Mouse (Mus musculus) kidney, adult 8-10 months (tissue): ENCODE measurements around the gene Mpp3.

Experiments
- DNase-seq, 2 experiments: peaks; one replicate each; pipeline ENCODE4 v3.0.0; 2022

The Mpp3 gene

DNA sequence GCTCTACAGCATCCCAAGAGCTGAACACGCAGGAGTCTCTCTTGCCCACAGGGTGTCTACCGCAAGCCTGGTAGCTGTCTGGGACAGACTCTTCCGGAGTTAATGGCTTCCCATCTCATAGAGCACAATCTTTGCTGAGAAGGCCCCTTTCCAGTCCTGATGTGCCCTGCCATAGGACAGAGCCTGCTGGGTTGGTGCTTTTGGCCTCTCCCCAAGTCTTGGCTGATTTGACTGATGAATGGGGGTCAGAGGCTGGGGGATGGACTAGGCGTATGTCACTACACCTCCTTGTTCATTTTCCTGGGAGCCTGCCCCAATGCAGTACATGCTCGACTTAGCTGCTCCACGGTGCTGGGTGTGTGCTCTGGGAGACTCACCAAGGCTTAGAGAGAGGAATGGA, 9.5 kb upstream of the Mpp3 start:
- DNase-seq = no peak

DNA sequence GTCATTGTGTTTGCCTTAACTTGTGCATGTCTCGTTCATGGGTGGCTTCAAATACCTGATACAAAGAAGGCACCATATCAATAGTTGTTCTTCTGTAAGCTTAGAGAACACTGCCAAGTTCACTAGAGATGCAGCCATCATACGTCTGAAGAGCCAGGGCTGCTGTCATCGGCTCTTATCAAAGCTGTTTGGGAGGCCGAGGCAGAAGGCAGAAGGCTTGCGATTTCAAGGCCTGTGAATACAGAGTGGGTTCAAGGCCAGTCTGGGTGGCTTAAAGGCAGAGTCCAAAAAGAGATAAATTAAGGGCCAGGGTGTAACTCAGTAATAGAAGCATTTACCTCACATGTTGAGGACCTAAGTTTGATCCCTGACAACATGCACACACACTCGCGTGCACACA, 8.1 kb upstream of the Mpp3 start:
- no peak for DNase-seq

DNA sequence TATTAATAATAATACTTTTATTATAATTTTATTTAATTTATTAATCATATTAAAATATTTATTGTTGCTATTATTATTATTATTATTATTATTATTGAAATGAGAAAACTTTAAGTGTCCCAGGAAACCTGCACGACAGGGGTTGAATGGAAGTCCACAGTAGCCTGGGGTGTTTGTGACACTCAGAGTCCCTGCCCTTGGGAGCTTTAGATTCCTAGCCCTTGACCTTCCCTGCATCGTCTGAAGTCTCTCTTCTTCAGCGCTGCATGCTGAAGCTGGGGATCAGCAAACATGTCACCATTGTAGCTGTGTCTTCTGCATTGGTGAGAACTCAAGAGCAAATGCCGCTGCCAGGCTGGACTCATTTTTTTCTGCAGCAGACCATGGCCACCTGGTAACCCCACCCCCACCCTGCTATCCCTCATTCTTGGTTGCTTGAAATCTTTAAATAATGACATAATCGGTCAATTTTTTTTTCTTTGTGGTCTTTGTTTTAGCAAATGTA, 7.2 kb upstream of the Mpp3 start:
- no peak for DNase-seq

DNA sequence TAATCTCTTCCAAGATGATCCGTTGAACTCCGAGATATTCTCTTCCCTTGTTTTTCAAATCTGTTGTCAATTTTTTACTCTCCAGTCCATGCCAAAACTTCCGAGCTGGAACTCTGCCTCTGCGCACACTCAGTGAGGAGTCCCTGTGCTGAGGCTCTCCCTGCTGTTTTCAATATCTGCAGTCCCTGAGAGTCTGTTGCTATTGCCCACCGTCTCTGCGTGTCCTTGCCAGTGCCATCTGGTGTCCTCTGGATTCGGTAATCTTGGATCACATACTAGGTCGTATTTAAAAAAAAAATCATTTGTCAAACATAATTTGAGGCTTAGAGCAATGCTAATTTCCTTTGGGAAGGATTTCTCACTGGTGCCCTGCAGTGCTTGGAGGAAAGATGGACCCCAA, 6.6 kb upstream of the Mpp3 start:
- DNase-seq = no peak

DNA sequence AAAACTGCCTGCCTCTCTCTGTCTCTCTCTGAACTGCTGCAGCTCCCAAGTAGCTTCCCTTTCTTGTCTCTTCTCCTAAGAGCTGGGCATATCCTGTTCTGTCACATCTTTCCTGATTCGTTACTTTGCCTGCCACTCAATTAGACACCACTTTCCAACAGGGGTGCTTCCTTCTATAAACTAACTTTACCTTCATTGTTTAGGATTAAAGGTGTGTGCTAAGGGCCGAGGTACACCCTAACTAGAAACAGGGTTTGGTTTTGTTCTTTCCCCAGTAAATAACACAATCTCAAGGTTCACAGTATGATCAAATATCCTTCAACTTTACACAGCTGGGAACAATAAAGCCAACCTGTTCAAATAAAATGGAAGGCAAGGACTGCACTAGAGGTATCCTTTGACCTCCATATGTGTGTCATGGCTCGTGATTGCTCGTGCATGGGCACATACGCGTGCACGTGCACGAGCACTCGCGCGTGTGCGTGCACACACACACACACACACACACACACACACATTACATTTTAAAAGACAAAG, 4.9 kb upstream of the Mpp3 start:
- DNase-seq = no peak

DNA sequence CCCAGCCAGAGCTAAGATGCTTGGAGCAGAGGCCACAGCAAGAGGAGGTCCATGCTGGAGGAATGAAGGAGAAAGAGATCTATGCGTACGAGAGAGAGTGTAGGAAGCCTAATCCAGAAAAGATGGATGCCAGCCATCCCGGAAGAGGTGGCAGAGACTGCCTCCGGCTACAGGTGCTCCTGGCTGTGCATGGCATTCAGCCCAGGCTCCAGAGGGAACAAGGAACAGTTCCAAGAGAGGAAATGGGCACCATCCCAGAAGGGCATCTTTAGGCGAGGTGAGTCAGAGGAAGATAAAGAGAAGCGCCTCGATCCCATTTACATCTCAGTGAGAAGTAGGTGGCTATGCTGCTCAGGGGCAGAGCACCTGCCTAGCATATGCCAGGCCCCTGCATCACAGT, 2.9 kb upstream of the Mpp3 start:
- DNase-seq = no peak

DNA sequence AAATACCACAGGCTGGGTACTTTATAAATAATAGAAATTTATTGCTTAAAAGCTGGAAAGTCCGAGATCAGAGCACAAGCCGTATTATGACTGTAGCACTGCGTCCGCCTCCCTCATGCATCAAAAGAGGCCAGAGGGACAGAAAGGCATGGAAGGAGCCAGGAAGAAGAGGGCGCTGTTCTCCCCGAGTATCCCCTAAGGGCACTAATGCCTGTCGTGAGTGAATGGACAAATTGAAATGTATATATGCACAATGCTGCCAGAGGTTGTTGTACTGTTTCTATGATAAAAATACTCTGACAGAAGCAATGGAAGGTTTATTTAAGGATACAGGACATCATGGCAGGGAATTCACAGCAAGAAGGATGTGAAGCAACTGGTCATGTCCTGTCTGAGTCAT, 1.7 kb upstream of the Mpp3 start:
- DNase-seq = no peak

DNA sequence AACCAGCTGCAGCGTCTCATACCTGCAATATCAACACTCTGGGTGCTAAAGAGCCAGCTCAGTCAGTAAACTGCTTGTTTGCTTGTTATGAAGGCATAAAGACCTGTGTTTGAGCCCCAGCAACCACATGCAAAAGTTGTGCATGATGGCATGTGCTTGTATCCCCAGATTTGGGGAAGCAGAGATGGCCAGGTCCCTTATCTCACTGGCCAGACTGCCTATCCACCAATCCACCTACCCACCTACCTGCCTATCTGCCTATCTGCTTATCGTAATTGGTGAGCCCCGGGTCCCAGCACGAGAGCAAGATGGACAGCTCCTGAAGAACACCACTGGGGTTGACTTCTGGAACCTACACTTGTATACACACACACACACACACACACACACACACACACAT, 1.0 kb upstream of the Mpp3 start:
- no peak for DNase-seq

DNA sequence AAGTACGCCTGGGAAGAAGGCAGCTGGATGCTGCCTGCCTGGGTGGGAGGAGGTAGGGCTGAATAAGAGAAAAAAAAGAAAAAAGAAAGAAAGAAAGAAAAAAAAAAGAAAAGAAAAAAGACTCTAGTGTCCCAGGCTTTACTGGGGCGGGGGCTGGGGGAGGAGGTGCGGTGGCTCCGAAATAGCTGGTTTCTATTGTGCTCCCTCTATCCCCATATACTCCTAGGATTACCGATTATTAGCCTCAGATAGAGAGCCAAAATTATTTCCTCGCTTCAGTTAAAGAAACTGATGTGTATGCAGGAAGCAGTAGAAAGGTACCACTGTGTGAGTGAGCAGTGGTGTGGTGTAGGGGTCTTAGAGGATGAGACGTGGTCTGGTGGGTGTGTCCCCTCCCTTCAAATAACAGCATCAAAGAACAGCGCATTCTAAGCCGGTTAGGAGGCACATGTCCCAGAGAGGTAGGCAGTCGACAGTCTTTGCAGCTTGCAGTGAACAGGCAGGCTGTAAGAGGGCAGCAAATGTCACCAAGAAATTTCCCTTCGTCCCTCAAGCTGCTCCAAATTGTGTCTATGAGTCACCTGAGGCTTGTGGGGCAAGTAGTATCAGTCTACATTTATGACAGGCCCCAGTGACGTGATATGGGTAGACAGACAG, 772 bp downstream of the Mpp3 start:
- no peak for DNase-seq

DNA sequence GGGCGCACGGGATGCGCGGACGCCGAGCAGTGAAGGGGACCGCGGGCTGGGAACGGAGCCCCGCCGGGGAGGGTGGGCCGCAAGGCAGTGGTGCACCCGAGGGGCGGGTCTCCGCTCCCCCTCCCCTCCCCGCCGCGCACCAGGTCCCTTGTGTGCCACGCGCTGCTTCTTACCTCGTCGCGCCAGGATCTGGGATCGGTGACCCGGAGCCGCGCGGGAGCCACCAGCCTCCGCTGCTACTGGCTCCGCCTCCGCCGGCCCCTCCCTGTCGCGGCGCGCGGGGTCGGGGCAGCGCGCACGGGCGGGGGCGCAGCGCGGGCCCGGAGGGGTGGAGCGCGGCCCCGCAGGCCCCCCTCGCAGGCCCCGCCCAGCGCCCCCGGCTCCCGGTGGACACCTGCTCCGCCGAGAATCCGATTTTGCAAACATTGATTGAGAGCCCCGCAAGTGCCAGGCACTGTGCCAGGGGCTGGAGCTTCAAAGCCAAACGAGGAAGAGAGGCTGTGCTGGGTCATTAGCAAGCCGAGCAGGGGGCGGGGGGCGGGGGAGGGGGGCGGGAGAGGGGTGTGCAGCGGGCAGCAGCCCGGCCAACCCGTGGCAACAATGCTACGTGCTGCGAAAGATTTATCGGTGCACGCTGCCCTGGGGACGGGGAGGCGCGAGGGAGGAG, 1.4 kb downstream of the Mpp3 start:
- peak; percentile 50 to 64 for DNase-seq

DNA sequence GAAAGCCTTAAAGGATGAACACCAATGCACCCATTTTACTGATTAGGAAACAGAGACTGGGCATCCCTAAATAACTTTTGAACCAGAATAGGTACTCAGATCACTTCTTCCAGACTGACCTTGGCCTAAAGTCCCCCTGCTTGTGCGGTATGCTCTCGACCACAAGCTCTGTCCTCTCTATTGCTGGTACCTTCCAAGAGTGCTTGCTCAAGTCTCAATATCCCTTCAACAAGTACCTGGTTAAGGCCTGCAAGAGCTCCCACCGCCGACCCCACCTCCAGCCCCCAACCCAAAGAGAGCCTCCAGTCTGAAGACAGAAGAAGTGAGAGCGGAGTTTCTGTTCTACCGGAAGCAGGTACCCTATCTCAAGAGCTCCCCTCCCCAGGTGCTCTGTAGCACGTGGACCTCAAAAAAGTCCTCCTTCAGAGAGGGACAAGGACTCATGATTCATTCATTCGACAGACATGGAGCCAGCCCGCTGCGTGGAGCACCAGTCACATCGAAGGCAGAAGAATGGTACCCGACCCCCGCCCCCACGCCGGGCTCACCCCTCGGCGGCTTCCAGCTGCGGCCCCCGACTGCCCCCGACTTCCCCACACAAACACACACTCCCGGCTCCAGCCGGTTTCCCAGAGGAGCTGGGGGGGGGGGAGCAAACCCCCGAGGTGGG, 2.1 kb downstream of the Mpp3 start:
- DNase-seq = no peak

DNA sequence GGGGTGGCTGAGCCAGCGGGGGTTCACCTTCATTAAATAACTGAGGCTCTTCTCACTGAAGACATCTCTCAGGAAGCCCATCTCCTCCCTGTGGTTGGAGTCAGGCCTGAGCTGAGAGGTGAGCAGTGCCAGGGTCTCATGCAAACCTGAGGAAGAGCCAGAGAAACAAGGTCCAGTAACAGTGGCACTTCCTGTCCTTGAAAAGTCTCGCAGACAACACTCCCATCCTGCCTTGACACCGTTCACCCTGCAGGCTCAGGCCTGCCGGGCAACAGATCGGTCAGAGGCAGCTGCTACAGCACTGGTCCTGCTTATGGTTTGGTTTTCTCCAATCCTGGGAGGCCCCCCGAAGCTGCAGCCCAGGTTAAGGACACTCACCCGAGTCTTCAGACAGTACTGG, 2.9 kb downstream of the Mpp3 start:
- DNase-seq = no peak

DNA sequence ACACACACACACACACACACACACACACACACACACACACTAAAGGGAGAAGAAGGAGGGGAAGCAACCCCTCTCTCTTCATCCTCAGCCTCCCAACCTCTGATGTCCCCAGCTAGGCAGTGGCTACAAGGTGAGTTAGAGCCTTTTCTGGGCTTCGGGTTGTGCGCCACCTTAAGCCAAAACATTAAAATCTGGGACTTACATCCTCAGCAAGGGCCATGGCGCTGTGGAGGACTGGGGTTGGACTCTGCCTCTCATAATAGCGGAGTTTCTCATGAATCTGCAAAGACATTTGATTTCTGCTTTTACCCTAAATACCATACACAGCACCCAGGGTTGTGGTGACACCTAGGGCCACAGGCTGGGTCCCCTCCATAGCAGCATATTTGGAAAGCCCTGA, 3.4 kb downstream of the Mpp3 start:
- no peak for DNase-seq

DNA sequence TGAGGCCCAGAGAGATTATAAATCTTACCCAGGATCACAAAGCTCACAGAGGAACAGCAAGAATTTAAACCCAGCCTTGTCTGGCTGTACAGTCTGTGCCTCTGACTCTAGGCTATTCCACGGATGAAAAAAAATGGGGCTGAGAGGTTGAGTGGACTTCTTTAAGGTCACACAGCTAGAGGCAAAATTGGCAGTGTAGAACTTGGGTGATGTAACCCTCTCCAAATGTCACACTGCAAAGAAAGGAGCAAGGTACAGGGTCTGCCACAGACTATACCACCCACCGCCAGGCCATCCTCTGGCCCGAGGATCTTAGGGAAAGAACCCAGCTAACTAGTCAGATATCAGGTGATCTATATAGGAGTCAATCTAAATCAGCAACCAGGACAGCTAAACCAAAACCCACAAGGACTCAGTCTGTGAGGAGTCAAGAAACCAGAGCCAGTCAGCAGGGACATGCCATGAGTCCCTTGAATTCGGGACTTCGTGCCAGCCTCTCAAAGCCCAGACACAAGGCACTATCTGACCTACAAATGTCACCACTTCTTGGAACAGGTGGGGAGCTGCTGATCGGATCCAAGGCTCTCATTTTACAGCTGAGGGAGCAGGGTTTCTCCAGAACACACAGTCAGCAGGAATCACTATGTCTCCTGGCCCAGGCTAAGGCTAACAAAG, 4.0 kb downstream of the Mpp3 start:
- no peak for DNase-seq

DNA sequence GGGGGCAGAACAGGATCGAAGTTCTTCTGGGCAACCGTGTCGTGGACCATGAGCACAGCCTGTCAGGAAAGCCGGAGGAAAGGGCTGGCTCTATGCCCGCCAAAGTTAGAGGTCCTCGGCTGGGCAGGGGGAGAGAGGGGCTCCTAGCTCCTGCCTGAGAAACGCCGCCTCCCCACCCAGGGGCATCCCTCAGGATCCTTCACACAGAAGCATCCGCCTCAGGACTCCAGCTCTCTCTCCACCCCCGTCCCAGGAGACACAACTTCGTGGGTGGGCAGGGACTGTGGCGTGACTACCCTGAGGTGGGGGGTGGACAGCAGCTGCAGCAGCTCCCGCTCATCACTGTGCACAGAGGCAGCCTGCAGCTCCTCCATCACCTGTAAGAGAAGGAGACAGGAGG, 4.9 kb downstream of the Mpp3 start:
- DNase-seq = no peak

DNA sequence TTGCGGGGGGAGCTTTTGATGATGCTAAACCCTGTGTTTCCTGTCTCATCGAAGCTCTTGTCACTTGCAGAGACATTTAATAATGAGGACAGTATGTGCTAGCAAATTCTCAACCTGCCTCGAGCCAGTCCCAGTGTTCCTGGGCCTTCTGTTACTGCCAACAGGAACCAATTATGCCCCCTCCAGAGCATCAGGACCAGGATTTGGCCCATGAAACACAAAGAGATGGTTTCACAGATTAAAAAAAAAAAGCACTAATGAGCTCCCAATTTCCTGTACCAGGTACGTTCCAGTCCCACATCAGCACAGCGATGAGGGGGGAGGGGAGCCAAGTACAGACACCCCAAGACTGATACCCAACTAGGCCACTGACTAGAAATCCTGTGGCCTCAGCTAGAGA, 7.1 kb downstream of the Mpp3 start:
- DNase-seq = no peak

DNA sequence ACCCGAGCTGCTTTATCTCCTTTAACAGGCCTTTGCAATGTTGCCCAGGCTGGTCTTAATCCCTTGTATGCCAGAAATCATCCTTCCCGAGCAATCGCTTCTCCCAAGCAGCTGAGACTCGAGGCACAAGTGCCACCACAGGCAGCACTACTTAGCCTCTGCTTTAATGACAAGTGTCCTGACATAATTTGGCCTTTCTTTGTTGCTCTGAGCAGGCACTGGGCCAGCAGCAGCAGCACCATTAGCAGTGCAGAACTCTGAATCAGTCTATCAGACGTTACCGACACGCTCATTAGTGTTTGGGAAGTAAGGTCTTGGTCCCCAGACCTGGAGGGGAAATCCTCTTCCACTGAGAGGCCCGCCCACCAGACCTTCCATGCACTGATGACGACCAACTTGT, 8.5 kb downstream of the Mpp3 start:
- no peak for DNase-seq

DNA sequence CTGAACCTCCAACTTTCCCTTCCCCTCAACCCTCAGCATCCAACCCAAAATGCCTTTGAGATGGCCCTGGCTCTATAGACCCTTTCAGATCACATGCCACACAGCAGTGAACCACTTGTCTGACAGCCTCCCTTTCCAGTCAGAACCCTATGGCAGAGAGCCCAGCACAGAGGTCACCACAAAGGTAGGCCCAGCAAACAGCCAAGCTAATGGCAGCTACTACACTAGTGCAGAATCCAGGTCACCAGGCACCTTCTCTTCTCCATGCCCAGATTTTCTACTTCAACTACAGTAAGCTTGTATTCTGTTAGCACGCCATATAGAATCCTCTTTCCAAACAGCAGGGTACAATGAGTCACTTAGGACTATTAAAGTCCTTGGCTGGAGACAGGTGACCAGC, 12.1 kb downstream of the Mpp3 start:
- peak in 1 of 2 experiments; percentile 21 for DNase-seq

DNA sequence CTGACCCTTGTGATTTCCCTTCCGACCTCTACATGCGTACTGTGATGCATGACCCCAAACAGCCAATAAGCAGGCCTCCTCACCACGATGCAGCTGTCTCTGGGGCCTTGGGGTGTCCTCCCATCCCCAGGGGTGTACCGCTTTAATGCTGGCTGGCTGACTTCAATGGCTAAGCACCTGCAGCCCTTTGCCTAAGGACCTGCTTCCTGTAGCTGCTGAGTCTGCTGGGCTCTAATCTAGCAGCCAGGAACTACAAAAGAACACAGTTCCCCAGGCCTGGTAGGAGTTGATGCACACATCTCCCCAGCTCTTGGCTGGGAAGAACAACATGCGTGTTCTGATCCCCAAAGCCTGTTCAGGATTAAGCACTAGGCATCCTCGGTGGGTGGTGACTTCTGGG, 12.8 kb downstream of the Mpp3 start:
- no peak for DNase-seq

DNA sequence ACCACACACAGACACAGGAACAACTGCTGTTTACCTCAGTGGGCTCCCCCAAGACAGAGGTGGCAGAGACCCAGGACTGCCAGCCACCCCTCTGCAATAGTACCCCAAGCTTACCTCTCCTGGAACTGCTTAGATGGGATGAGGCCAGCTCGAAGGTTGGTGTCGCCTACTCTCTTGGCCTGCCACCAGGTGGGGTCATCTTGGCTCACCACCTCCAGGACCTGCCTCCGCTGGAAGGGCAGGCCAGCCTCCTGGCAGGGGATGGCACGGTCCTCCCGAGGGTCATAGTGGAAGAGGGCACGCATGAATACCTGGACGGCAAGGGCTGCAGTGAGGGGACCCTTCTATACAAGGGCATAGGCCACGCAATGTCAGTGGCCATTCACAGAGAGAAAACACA, 15.1 kb downstream of the Mpp3 start:
- DNase-seq = no peak

DNA sequence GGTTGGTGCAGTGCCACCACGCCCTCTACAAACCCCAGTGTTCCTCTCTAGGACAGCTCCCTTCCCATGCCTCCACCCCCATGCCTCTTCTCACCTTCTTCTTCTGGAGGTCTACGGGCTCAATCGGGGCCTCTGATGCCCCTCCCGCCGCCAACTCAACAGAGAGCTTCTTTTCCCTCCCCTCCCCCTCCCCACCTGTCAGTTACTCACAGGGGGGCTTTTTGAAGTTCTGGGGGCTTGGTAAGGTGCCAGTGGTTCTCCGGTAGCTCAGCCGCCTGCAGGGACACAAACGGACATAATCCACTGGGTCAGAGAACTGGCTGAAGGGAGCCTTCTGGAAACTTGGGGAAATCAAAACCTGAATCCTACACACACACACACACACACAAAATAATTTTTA, 16.8 kb downstream of the Mpp3 start:
- DNase-seq = no peak

DNA sequence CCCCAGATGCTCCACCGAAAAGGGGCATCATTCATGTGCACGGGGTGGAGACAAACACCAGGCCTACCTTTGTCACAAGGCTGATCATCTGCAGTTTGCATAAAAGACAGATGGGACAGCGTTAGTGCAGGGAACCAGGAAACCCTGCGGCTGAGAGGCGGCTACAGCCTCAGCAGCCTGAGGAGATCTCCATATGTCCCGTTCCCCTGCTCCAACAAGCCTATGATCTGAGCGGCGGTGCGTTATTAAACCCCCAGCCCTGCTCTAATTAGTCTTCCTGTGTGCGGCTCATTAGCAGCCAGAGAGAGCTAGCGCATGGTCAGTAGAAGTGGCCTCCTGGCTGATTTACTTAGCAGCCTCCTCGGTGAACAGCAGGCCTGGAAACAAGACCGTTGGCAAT, 18.1 kb downstream of the Mpp3 start:
- DNase-seq = no peak

DNA sequence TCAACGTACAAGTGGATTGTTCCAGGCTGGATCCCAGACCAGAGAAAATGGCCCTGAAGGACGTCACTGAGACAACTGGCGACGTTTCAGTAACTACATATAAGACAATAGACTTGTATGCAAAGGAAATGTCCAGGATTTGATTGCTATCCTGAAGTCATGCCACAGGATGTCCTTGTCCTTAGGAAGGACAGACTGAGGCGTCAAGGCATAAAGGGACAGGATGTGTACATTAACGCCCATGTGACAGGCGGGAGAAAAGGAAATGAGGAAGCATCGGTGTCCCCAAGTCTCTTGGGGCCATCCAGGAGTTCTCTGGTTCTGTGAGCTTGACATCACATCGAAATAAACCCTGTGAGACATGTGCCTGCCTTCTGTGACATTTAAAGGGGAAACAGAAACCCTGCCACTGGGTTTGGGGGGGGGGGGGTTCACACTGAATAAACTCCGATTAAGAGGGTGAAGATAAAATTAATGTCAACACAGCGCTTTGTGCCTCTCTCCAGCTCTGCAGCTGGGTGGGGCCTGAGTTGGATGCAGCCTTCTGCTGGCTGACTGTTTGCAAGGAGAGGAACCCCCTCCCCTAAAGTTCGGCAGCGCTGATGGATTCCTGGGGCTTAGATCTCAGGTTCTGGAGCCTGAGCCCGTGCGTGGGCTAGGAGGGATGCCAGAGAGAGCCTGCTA, 19.2 kb downstream of the Mpp3 start:
- DNase-seq = no peak
